Mouse (Mus musculus): ENCODE data around the gene Rpl23a.

Rpl23a gene

DNA sequence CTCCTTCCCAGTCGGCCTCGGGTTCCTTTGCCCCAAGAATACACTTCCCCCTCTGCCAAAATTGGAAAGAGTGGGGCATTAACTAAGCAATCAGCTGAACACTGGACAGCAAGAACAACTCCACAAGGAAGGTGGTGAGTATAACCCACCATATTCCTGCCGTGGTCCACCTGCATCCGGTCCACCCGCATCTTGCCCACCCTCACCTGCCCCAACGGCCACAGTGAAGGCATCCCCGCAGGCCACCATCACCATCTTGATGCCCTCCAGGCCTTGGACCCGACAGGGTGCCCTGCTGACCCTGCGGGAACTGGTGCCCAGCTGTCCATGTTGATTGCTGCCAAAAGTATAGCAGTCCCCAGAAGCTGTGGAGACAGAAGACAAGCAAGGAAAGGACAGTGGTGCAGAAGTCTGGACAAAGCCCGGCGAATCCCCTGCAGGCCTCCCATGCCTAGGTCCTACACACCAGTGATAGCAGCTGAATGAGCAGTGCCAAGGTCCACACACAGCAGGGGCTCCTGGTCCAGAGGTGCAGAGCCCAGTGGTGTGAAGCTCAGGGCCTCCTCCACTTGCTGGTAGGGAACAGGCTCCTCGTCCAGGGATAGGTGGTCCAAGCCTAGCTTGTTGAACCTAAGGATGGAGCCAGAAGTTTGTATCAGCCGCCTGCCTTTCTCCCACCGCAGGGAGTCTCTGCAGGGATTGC lies 16.0 kb downstream of the Rpl23a start:
- no peak for DNase-seq (ENCODE audit: extremely low spot score, low spot score)

DNA sequence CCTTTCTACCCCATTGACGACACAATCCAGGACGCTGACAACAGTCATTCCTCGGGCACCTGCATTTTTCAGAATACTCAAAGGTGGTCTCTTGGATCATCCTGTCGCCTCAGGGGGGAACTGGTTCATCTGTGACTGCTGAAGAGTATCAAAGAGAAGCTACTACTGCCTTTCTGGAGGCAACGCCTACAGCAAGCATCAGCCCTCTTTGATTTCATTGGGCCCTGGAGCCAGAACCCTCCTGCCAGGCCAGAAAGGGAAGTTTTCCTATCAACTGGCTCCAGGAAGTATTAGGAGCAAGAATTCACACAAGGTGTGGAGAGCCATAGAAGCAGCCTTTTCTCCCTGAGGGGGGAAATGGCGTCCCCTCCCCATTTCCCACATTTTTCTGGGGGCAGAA lies 16.7 kb downstream of the Rpl23a start:
- DNase-seq (ENCODE audit: extremely low spot score, low spot score) = no peak

DNA sequence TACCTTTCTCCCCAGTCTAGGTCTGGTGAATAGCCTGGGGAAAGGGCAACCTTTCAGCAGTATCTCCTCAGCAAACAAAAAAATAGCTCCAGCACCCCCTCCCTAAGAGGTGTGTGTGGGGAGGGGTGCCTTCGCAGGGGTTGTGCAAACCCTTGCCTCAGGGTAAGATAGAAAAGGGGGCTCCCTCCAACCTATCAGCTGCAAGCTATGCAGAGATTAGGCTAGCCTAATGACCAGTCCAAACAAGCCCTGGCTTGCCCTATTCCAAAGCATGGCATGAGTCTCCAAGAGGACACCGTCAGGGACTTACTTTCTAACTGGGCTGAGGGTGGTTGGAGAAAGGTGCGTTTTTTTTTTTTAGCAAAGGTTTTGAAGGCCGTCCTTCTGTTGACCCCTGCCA lies 17.2 kb downstream of the Rpl23a start:
- no peak for DNase-seq (ENCODE audit: extremely low spot score, low spot score)

DNA sequence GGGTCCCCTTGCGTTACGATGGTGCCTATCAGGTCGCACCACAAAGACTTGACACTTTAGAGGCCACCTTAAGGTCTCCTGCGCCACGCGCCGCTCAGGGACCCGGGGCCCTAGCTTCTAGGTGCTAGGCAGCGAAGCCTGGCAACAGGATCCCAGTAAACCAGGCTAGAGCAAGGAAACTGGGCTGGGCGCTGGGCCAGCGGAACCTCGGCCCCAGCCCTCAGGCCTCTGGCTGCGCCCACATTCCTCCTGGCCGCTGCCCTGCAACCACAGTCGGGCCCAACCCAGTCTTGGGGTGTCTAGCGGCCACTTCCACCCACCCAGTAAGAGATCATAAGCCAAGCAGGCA lies 17.6 kb downstream of the Rpl23a start:
- DNase-seq (ENCODE audit: extremely low spot score, low spot score) = no peak

DNA sequence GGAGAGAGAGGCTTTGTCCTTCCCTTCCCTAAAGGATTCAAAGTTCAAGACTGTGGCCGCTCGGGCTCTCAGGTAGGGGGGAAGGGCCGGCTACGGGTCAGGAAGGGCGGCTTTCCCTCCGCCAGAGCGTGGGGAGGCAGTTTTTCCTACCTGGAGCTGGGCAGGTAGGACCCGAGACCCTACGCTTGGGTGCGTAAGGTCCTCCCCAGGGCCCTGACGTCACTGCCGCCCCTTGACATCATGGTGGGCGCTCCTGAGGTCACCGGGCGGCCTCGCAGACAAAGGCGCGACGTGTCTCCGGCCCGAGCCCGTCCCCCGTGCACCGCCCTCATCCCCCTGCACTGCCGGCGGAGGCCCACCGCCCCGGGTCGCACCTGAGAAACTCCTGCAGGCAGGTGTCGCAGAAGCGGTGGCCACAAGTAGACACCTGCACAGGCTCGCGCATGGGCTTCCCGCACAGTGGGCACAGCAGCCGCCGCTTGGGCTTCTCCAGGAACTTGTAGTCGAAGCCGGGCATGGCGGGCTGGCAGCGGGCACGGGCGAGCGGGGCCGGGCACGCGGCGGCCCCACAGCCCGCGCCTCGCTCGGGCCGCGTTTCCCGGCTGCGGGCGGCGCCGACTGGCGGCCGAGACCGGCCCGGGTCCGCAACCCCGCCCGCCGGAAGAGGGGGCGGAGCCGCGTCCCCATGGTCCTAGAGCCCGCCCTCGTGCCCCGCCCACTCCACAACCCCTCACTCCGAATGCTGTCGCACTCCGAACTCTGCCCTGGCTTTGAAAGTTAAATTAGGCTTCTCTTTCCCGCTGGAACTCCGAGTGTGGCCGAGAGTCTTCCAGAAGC lies 18.2 kb downstream of the Rpl23a start, which contains the start of gene Traf4:
TSS of gene Traf4 (minus strand) at position 666 of the 837 bp plus-strand sequence.
- peak; percentile 88 for DNase-seq (ENCODE audit: extremely low spot score, low spot score)

DNA sequence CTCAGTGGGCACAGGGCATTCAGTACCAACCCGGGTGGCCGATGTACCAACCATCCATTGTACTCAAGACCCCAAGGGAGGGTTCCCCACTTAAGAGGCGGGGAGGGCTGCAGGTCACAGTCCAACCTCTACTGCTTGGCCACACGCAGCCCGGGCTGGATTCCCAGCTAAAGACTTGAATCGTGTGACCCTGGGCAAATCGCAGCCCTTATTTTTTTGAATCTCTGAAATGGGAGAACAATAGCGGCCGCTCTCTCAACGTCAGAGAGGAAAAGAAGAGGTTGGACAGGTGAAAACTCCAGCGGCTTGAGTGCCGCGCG lies 18.8 kb downstream of the Rpl23a start:
- DNase-seq (ENCODE audit: extremely low spot score, low spot score) = no peak

DNA sequence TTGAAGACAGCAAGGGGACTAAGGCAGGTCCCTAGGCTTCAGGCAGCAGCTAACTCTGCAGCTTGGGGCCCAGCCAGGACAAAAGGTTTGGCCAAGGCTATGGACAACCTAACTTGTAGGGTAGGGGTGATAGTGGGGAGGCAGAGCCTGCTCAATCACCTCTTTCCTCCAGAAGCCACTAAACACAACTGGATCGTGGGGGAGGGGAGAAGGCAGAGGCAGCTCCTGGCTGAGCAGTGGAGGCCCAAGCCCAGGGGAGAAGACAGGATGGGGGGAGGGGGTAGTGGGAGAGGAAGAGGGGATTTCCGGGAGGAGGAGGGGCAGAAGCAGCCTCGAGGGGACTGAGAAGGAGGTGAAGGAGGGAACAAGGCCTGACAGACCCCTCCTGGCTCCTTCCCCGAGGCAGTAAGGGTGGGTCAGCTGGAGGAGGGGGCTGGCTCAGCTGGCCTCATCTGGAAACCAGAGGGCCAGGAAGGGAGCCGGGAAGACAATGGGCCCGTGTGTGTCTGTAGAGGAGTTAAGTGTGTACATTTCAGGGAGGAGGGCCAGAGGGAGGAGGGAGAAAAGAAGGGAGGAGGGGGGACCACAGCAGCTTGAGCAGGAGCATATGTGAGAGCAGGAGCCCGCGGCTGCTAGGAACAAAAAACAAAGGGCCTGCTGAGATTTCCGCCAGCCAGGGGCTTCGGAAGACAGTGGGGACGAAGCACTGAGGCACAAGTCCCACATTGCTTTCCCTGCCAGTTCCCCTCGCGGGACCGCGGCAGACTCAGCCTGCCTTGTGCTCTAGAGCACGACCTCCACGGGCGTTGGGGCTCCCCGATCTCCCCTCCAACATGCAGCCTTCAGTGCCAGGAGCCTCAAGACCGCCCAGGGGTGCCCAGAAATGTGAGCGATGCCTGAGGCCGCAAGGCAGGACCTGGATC lies 19.4 kb downstream of the Rpl23a start:
- peak; percentile 84 for DNase-seq (ENCODE audit: extremely low spot score, low spot score)

DNA sequence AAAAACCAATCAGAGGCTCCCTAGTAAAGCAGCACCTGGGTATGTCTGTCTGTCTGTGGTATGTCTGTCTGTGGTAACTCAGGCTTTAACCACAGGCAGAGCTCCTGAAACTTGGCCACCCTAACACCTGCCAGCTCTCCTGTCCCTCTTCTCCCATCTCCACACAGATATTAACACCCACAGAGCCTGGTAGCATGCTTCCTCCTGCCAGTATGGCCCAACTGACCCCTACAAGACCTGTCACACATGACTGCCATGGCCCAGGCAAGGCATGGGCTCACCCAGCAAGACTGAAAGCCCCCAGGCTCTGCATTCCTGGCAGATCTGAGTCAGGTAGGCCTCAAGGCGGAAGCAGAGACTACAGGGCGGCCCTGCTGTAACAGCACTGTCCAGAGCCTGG lies 20.3 kb downstream of the Rpl23a start:
- DNase-seq (ENCODE audit: extremely low spot score, low spot score) = no peak

DNA sequence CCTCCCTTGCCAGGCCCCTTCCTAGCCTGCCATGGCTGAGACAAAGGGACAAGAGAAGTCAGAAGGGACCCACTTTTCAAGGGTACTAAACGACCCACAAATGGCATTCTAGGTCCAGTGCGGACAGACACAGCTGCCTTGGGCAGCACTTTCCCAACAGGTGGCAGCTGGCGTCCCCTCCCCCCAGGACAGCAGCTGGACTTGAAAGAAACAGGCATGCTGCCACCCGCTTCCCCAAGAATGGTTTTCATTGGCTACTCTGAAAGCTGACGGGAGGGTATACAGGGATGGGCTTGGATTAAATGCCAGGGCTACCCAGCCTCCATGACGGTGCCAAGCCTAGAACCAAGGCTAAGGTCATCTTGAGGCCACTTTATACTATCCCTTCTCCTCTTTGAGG lies 20.9 kb downstream of the Rpl23a start:
- DNase-seq (ENCODE audit: extremely low spot score, low spot score) = no peak

DNA sequence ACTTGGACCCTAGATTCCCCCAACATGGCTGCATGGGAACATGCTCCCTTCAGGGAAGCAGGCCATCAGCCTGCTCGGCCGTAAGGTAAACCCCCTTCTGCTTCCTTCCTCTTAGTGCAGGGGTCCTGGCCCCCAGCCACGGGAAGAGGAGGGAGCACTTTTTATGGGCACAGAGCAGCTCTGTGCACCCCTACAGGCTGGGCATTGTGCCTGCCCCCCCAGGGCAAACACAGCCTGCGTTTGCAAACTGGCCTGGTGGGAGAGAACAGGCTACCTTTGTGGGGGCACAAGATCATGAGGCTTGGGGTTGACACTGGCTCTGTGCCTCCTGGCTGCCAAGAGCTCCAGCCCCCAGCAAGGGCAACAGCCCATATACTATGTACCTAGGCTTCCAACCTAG lies 21.4 kb downstream of the Rpl23a start:
- no peak for DNase-seq (ENCODE audit: extremely low spot score, low spot score)

DNA sequence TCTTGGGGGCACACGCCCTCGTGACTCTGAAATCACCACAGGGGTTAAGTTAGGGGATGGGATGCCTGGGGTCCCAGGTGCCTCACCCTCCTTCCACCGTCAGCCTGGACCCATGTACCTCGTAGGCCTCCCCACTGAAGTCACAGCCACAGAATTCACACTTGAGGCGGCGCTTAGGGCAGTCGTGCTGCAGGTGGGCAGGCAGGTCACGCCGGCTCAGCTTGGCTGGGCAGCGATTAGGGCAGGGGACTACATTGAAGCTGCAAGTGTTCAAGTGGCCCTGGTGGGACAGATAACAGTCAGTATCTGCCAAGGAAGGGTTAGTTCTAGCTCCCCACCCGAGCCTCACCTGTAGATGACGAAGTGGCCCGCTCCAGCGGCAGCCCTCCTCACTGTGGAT lies 22.2 kb downstream of the Rpl23a start:
- DNase-seq (ENCODE audit: extremely low spot score, low spot score) = no peak

DNA sequence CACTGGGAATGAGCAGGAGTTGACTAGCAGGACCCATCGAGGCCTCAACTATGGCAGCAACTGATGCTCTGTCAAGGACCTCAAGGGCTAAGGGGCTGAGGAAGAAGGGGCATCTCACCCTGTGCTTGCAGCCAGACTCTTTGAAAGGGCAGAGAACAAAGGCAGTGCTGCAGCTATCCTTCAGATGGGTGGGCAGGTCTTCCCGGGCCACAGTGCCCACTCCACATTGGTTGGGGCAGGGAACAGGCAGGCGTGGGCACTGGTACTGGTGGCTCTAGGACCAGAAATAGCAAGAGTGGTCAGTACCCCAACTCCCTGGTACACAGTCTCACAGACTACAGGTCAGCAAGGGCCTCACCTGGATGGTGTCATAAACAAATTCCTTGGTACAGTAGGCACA lies 22.7 kb downstream of the Rpl23a start:
- DNase-seq (ENCODE audit: extremely low spot score, low spot score) = no peak

DNA sequence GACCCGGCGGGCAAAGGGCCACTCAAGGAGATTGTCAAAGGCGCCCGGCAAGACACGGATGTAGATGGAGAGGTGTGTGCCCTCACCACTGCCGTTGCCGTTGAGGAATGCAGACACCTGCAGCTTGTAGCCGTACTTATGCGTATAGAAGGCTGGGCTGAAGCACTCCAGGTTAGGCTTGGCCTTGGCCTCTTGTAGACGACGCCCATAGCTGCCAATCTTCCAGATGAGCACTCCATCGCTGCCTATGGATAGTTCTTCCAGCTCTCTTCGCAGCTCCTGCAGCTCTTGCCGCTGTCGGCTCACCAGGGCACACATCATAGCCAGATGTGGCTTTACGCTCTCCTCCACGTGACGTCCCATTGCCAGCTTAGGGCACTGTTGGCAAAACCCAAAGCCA lies 23.2 kb downstream of the Rpl23a start:
- DNase-seq (ENCODE audit: extremely low spot score, low spot score) = no peak

DNA sequence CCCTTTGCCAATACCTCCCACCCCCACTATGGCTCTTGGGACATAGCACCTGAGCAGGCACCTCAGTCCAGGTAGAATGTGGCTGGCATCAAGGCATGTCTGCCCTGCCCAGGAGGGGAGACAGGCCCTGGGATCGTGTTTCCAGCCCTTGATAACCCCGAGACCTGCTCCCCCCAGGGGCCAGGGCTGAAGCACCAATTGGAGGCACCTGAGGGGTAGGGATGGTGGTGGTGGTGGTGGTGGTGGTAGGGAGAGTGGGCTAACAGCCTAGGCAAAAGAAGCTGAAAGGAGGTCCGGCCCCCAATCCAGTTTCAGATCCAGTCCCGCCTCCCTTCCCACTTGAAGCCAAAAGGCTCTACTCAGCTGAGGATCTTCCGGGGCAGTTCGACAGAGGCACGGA lies 23.8 kb downstream of the Rpl23a start:
- no peak for DNase-seq (ENCODE audit: extremely low spot score, low spot score)

DNA sequence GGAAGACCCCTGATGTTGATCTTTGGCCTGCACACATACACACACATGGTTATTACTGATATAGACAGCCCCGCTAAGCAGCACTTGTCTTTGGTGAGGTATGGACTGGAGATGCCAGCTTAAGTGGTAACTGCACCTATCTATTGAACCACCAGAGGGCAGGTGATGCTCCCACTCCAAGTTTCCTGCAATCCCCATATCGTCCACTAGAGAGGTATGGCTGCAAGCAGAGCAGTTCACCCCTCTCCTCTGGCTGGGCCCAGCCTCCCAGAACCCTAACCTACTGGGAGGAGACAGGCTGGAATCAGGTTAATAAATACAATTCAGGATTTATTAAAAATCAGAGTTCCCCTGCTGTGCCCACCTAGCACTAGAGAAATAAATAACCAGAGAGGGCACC lies 24.3 kb downstream of the Rpl23a start:
- peak; percentile 72 for DNase-seq (ENCODE audit: extremely low spot score, low spot score)

DNA sequence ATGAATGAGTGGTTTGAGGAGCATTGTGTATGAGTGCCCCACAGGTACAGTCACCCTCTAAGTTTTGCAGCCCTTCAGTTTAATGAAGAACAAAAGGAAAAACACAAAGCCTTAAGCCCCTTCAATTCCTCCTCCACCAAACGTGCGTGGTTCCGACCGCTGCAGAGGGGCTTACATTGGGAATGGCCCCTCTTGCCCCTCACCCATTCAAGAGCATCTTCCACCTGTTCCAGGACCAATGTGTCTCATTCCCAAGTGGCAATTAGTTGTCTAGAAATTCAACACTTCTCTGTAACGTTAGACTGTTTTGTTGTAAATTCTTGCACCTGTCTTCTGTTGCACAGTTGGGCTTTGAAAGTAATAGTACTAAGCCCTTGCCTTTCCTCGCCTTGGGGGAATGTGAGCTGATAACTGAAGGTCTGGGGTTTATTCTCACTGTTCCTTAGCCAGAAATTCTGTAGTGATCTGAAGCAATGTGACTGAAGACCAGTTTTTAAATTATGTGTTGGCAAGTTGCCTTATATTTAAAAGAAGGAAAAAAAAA lies 27.2 kb downstream of the Rpl23a start:
- no peak for DNase-seq (ENCODE audit: extremely low spot score, low spot score)

DNA sequence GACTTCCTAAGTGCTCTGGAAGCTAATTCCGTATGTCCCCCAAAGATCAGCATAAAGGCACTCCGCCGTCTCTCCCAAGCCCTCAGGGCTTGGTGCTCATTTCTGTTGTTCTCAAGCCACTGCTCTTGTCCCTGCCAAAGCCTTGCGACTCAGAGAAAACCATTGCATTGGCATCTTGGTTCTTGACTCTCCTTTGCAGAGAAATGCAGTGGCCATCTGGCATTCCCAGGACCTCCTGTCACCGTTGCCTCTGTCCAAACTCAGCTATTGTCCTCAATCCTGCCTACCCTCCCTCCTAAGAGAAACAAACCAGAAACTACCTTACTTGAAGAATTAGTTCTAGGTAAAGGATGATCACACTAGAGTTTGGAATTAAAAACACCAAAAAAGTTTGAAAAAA lies 27.7 kb downstream of the Rpl23a start:
- DNase-seq (ENCODE audit: extremely low spot score, low spot score) = no peak

DNA sequence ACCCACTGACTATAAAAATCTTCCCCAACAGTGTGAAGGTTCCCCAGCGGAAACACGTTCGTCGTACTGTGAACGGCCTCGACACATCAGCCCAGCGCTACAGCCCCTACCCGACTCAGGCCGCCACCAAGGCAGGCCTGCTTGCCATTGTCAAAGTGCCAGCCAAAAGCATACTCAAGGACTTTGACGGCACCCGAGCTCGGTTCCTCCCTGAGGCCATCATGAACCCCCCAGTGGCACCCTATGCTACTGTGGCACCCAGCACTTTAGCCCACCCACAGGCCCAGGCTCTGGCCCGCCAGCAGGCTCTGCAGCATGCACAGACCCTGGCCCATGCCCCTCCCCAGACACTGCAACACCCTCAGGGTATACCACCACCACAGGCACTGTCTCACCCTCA lies 29.6 kb downstream of the Rpl23a start:
- no peak for DNase-seq (ENCODE audit: extremely low spot score, low spot score)

DNA sequence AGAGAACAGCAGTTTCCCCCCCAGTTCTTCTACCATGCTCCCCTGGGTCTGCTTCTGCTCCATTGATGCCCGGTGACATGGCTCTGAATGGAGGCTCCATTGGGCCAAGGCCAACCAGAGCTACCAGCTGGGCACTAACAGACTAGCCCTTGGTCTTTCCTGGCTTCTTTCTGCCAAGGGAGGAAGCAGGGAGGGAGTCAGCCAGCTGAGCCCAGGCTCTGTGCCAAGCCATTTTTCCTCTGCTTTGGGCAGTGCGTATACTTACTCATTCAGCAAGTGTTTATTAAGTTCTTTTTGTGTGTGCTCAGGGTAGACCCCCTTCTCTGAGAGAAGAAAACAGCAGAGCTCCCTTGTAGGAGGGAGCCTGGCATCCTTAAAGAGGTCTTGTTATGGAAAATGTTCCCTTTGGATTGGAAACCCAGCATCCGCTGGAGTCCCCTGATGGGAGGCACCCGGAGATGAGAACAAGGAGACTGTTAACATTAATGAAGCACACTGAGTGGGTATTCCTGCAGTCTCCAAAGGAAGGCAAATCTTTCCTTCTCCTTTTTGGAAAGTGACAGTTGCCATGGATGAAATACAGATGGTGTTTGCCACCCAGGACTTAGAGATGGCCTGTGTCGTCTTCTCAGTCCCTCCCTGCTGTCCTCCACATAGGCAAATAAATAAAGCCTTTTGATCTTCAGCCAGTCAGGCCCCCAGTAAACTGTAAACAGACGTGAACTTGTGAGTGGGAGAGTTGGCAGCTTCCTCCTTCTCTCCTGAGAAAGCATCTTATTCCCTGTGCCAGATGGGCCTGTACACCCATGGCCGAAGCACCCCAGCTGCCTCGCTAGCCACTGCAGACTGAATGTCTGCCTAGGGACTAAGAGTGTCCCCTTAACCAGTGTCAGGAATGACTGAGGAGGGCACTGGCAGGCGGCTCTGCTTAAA lies 30.8 kb downstream of the Rpl23a start:
- no peak for DNase-seq (ENCODE audit: extremely low spot score, low spot score)

DNA sequence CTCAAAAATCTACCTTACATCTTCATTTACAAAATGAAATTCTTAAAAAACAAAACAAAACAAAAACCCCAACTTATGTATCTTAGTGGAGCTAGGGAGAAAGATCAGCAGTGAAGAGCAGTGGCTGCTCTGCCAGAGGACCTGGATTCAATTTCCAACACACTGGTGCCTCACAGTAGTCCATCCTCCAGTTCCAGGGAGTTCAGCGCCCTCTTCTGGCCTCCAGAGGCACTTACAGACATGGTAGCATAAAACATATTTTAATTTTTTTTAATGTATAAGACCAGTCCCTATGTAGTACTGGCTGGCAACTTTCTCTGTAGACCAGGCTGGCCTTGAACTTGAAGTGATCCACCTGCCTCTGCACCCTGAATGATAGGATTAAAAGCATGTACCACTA lies 32.2 kb downstream of the Rpl23a start:
- no peak for DNase-seq (ENCODE audit: extremely low spot score, low spot score)
